Mouse (Mus musculus): ENCODE data around the gene Adamtsl4. TPM values are rescaled to one million over a fixed set of nuclear protein-coding genes. Genes with fewer than 3 reads are reported as not detected.
"Not testable (repeated sequence)": the region's sequence is repeated elsewhere in the genome, so short reads cannot be mapped to it uniquely, and the experiment has no call there.

Adamtsl4 gene
- polyA plus RNA-seq, 1 experiment from 2014 or later = 1.1 TPM

DNA sequence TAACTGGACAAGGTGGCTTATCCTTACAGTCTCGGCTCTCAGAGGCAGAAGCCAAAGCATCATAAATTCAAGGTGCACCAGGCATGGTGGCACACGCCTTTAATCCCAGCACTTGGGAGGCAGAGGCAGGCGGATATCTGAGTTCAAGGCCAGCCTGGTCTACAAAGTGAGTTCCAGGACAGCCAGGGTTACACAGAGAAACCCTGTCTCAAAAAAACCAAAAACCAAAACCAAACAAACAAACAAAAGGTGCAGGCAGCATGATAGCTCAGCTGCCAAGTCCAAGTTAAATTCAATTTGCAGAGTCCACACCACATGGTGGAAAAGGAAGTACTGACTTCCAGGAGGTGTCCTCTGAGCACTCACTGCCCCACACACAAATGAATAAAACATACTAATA, 33.3 kb downstream of the Adamtsl4 start:
- H3K4me1 ChIP-seq (ENCODE audit: control insufficient read depth, insufficient read depth, low read length); H3K9me3 ChIP-seq (ENCODE audit: control insufficient read depth, low read length); ATAC-seq (ENCODE audit: low read depth); H3K27me3 ChIP-seq (ENCODE audit: control insufficient read depth, insufficient read depth, low read length); H3K9ac ChIP-seq (replicated peaks; ENCODE audit: low read depth, low read length); H3K4me2 ChIP-seq (ENCODE audit: low read depth, low read length); H3K4me3 ChIP-seq (ENCODE audit: low read depth, low read length); H3K27ac ChIP-seq (ENCODE audit: low read depth, low read length); H3K36me3 ChIP-seq (ENCODE audit: control insufficient read depth, insufficient read depth, low read length): not testable (repeated sequence)
- WGBS = 90% methylated on average over 3 of the region's 3 CpGs

GRCm38 (mm10) chr3:95653473-95654034, 34.2 kb downstream of the Adamtsl4 start:
- Histone ChIP-seq H3K9ac (replicated peaks; ENCODE audit: low read depth, low read length) (no peak overlapping the region), H3K4me1 (ENCODE audit: control insufficient read depth, insufficient read depth, low read length) (no peaks in the 10 kb centered on the region), H3K27me3 (ENCODE audit: control insufficient read depth, insufficient read depth, low read length) (no peaks in the 10 kb centered on the region), H3K4me3 (ENCODE audit: low read depth, low read length) (no peak overlapping the region), H3K9me3 (ENCODE audit: control insufficient read depth, low read length) (no peaks in the 10 kb centered on the region), H3K27ac (ENCODE audit: low read depth, low read length) (no peak overlapping the region), H3K36me3 (ENCODE audit: control insufficient read depth, insufficient read depth, low read length) (no peaks in the 10 kb centered on the region), H3K4me2 (ENCODE audit: low read depth, low read length) (no peak overlapping the region)
- WGBS = 36% methylated on average over 11 of the region's 11 CpGs
- ATAC-seq (ENCODE audit: low read depth) = no peak

GRCm38 (mm10) chr3:95652871-95653270, 34.8 kb downstream of the Adamtsl4 start:
- Histone ChIP-seq H3K27me3 (ENCODE audit: control insufficient read depth, insufficient read depth, low read length) (no peaks in the 10 kb centered on the region), H3K36me3 (ENCODE audit: control insufficient read depth, insufficient read depth, low read length) (no peaks in the 10 kb centered on the region), H3K9me3 (ENCODE audit: control insufficient read depth, low read length) (no peaks in the 10 kb centered on the region), H3K4me1 (ENCODE audit: control insufficient read depth, insufficient read depth, low read length) (no peaks in the 10 kb centered on the region), H3K4me3 (ENCODE audit: low read depth, low read length) (no peak overlapping the region), H3K27ac (ENCODE audit: low read depth, low read length) (no peak overlapping the region), H3K9ac (replicated peaks; ENCODE audit: low read depth, low read length) (no peak overlapping the region), H3K4me2 (ENCODE audit: low read depth, low read length) (no peak overlapping the region)
- no peak for ATAC-seq (ENCODE audit: low read depth)
- WGBS = 29% methylated on average over 6 of the region's 6 CpGs

DNA sequence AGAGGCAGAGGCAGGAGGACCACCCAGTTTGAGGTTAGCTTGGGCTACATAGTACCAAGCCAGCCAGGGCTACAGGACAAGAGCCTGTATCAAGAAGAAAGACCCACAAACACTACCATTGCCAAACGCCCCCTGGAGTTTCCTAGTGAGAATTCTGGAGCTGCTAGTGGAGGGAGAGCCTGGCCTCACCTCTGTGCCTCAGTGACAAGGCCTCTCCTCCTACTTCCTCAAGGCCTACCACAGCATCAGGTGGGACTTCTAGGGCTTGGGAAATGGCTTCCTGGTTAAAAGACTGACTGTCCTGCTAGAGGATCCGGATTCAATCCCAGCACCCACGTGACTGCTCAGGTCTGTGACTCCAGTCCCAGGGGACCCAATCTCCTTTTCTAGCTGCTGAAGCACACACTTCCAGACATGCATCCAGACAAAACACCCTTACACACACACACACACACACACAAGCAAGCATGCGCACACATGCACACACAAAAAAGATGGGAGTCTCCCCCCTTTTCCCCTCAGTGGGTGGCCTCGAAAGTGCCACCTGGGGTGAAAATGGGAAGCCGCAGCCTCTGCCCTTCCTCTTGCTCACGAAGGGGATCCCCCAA, 35.4 kb downstream of the Adamtsl4 start:
- H3K36me3 ChIP-seq (ENCODE audit: control insufficient read depth, insufficient read depth, low read length) = no peaks in the 10 kb centered on the region
- H3K27ac ChIP-seq (ENCODE audit: low read depth, low read length) = no peak overlapping the region
- H3K9me3 ChIP-seq (ENCODE audit: control insufficient read depth, low read length) = no peaks in the 10 kb centered on the region

GRCm38 (mm10) chr3:95651391-95652203, 36.1 kb downstream of the Adamtsl4 start:
- Histone ChIP-seq H3K9ac (replicated peaks; ENCODE audit: low read depth, low read length) (no peak overlapping the region), H3K9me3 (ENCODE audit: control insufficient read depth, low read length) (no peaks in the 10 kb centered on the region), H3K27ac (ENCODE audit: low read depth, low read length) (no peak overlapping the region), H3K27me3 (ENCODE audit: control insufficient read depth, insufficient read depth, low read length) (no peaks in the 10 kb centered on the region), H3K4me3 (ENCODE audit: low read depth, low read length) (no peak overlapping the region), H3K4me2 (ENCODE audit: low read depth, low read length) (no peak overlapping the region), H3K36me3 (ENCODE audit: control insufficient read depth, insufficient read depth, low read length) (no peaks in the 10 kb centered on the region), H3K4me1 (ENCODE audit: control insufficient read depth, insufficient read depth, low read length) (no peaks in the 10 kb centered on the region)
- no peak for ATAC-seq (ENCODE audit: low read depth)
- WGBS = 92% methylated on average over 16 of the region's 16 CpGs

More for the DNA sequence above, 35.4 kb downstream of the Adamtsl4 start:
- H3K4me1 ChIP-seq (ENCODE audit: control insufficient read depth, insufficient read depth, low read length) = no peaks in the 10 kb centered on the region
- no peak for ATAC-seq (ENCODE audit: low read depth)
- 59% methylated on average over 7 of the region's 7 CpGs for WGBS
- no peak overlapping the region for H3K4me3 ChIP-seq (ENCODE audit: low read depth, low read length)
- no peaks in the 10 kb centered on the region for H3K27me3 ChIP-seq (ENCODE audit: control insufficient read depth, insufficient read depth, low read length)
- no peak overlapping the region for H3K4me2 ChIP-seq (ENCODE audit: low read depth, low read length)
- no peak overlapping the region for H3K9ac ChIP-seq (replicated peaks; ENCODE audit: low read depth, low read length)

GRCm38 (mm10) chr3:95651033-95651373, 36.7 kb downstream of the Adamtsl4 start:
- 87% methylated on average over 3 of the region's 3 CpGs for WGBS
- no peaks in the 10 kb centered on the region for H3K27me3 ChIP-seq (ENCODE audit: control insufficient read depth, insufficient read depth, low read length)
- no peak overlapping the region for H3K4me2 ChIP-seq (ENCODE audit: low read depth, low read length)
- H3K9me3 ChIP-seq (ENCODE audit: control insufficient read depth, low read length) = no peaks in the 10 kb centered on the region
- no peak overlapping the region for H3K27ac ChIP-seq (ENCODE audit: low read depth, low read length)
- no peaks in the 10 kb centered on the region for H3K36me3 ChIP-seq (ENCODE audit: control insufficient read depth, insufficient read depth, low read length)
- no peak overlapping the region for H3K4me3 ChIP-seq (ENCODE audit: low read depth, low read length)
- ATAC-seq (ENCODE audit: low read depth) = no peak
- H3K4me1 ChIP-seq (ENCODE audit: control insufficient read depth, insufficient read depth, low read length) = no peaks in the 10 kb centered on the region
- no peak overlapping the region for H3K9ac ChIP-seq (replicated peaks; ENCODE audit: low read depth, low read length)

- H3K4me2 ChIP-seq (ENCODE audit: low read depth, low read length) = no peak overlapping the region
- no peaks in the 10 kb centered on the region for H3K27me3 ChIP-seq (ENCODE audit: control insufficient read depth, insufficient read depth, low read length)
- H3K9me3 ChIP-seq (ENCODE audit: control insufficient read depth, low read length) = no peaks in the 10 kb centered on the region
- WGBS = 77% methylated on average over 6 of the region's 6 CpGs
- no peak for ATAC-seq (ENCODE audit: low read depth)
- no peak overlapping the region for H3K27ac ChIP-seq (ENCODE audit: low read depth, low read length)
- no peak overlapping the region for H3K9ac ChIP-seq (replicated peaks; ENCODE audit: low read depth, low read length)
- no peak overlapping the region for H3K4me3 ChIP-seq (ENCODE audit: low read depth, low read length)
- no peaks in the 10 kb centered on the region for H3K36me3 ChIP-seq (ENCODE audit: control insufficient read depth, insufficient read depth, low read length)
- H3K4me1 ChIP-seq (ENCODE audit: control insufficient read depth, insufficient read depth, low read length) = no peaks in the 10 kb centered on the region
Observed at GRCm38 (mm10) chr3:95650276-95651032, 37.3 kb downstream of the Adamtsl4 start.

GRCm38 (mm10) chr3:95648016-95648415, 39.7 kb downstream of the Adamtsl4 start:
- no peak overlapping the region for H3K4me3 ChIP-seq (ENCODE audit: low read depth, low read length)
- H3K27me3 ChIP-seq (ENCODE audit: control insufficient read depth, insufficient read depth, low read length) = no peaks in the 10 kb centered on the region
- no peak overlapping the region for H3K27ac ChIP-seq (ENCODE audit: low read depth, low read length)
- H3K4me1 ChIP-seq (ENCODE audit: control insufficient read depth, insufficient read depth, low read length) = no peaks in the 10 kb centered on the region
- no peak for ATAC-seq (ENCODE audit: low read depth)
- no peak overlapping the region for H3K4me2 ChIP-seq (ENCODE audit: low read depth, low read length)
- 93% methylated on average over 5 of the region's 5 CpGs for WGBS
- H3K9me3 ChIP-seq (ENCODE audit: control insufficient read depth, low read length) = no peaks in the 10 kb centered on the region
- no peaks in the 10 kb centered on the region for H3K36me3 ChIP-seq (ENCODE audit: control insufficient read depth, insufficient read depth, low read length)
- H3K9ac ChIP-seq (replicated peaks; ENCODE audit: low read depth, low read length) = no peak overlapping the region
